Mouse (Mus musculus) E14TG2a.4 (cell line): ENCODE measurements around the gene Slc8a2.

Experiments used
- H3K27me3 ChIP-seq: 2 replicates; pipeline ENCODE4 v1.6.1; 2014; ENCODE audit warnings: low read length, control low read depth; ENCODE audit not compliant: insufficient read depth
- H3K36me3 ChIP-seq: 2 replicates; pipeline ENCODE4 v1.6.1; 2014; ENCODE audit warnings: low read length, control low read depth; ENCODE audit not compliant: insufficient read depth
- H3K4me1 ChIP-seq: replicated peaks from 2 replicates; pipeline ENCODE4 v1.6.1; 2014; ENCODE audit warnings: low read depth, low read length, control low read depth
- H3K4me3 ChIP-seq: replicated peaks from 2 replicates; pipeline ENCODE4 v1.5.1; 2014; ENCODE audit warnings: mild to moderate bottlenecking, low read length
- H3K9me3 ChIP-seq: 2 replicates; pipeline ENCODE4 v1.6.1; 2014; ENCODE audit warnings: low read length, control low read depth
- CTCF ChIP-seq: conservative IDR thresholded peaks from 2 replicates; pipeline ENCODE4 v1.5.1; 2014; ENCODE audit warnings: low read length
- NANOG ChIP-seq: IDR thresholded peaks from 2 replicates; pipeline ENCODE4 v1.6.1; 2014; ENCODE audit warnings: borderline replicate concordance, low read length, mixed read lengths
- POU5F1 ChIP-seq: IDR thresholded peaks from 2 replicates; pipeline ENCODE4 v1.6.1; 2014; ENCODE audit warnings: low read length, borderline replicate concordance

Gene Slc8a2

GRCm38 (mm10) chr7:16129846-16130691 is 443 bp downstream of the Slc8a2 start:
- H3K9me3 ChIP-seq = no peaks in the 10 kb centered on the region
- peaks cover 45% of the 10 kb centered on the region for H3K4me1 ChIP-seq
- peaks cover 16% of the 10 kb centered on the region for H3K27me3 ChIP-seq
- peaks cover 28% of the 10 kb centered on the region for H3K36me3 ChIP-seq
- TF ChIP-seq NANOG = no peak
- TF ChIP-seq CTCF = no peak
- no peak for TF ChIP-seq POU5F1
- peak overlapping the region; percentile 89 for H3K4me3 ChIP-seq

GRCm38 (mm10) chr7:16130956-16131634 is 1.5 kb downstream of the Slc8a2 start:
- TF ChIP-seq CTCF (no peak), POU5F1 (no peak), NANOG (no peak)
- peaks cover 46% of the 10 kb centered on the region for H3K4me1 ChIP-seq

GRCm38 (mm10) chr7:16132161-16132581 is 2.5 kb downstream of the Slc8a2 start:
- no peaks in the 10 kb centered on the region for H3K9me3 ChIP-seq
- TF ChIP-seq NANOG (no peak), CTCF (no peak), POU5F1 (no peak)

More at GRCm38 (mm10) chr7:16130956-16131634, 1.5 kb downstream of the Slc8a2 start:
- peak overlapping the region; percentile 89 for H3K4me3 ChIP-seq
- H3K9me3 ChIP-seq = no peaks in the 10 kb centered on the region
- H3K27me3 ChIP-seq = peaks cover 16% of the 10 kb centered on the region
- H3K36me3 ChIP-seq = peaks cover 19% of the 10 kb centered on the region; the same call in 1 of the 2 replicates

GRCm38 (mm10) chr7:16132926-16133325 is 3.3 kb downstream of the Slc8a2 start:
- Histone ChIP-seq H3K9me3 (no peaks in the 10 kb centered on the region), H3K27me3 (peaks cover 16% of the 10 kb centered on the region), H3K36me3 (peaks cover 6% of the 10 kb centered on the region; the same call in 1 of the 2 replicates), H3K4me3 (no peak overlapping the region), H3K4me1 (peaks cover 46% of the 10 kb centered on the region)
- TF ChIP-seq NANOG (no peak), CTCF (no peak), POU5F1 (no peak)

More at GRCm38 (mm10) chr7:16132161-16132581, 2.5 kb downstream of the Slc8a2 start:
- Histone ChIP-seq H3K27me3 (peaks cover 16% of the 10 kb centered on the region), H3K36me3 (peaks cover 13% of the 10 kb centered on the region; the same call in 1 of the 2 replicates), H3K4me1 (peaks cover 46% of the 10 kb centered on the region), H3K4me3 (0 out of 2 replicates have a peak overlapping the region, but pooled peaks have one; percentile 10)

GRCm38 (mm10) chr7:16133691-16134090 is 4.1 kb downstream of the Slc8a2 start:
- H3K9me3 ChIP-seq = no peaks in the 10 kb centered on the region
- H3K4me3 ChIP-seq = no peak overlapping the region
- TF ChIP-seq NANOG (no peak), CTCF (no peak), POU5F1 (no peak)
- H3K27me3 ChIP-seq = peaks cover 20% of the 10 kb centered on the region
- H3K4me1 ChIP-seq = peaks cover 43% of the 10 kb centered on the region
- peaks cover 6% of the 10 kb centered on the region; the same call in 1 of the 2 replicates for H3K36me3 ChIP-seq

GRCm38 (mm10) chr7:16134951-16135392 is 5.3 kb downstream of the Slc8a2 start:
- TF ChIP-seq NANOG = no peak
- no peak for TF ChIP-seq POU5F1
- no peak for TF ChIP-seq CTCF
- H3K27me3 ChIP-seq = peaks cover 20% of the 10 kb centered on the region
- peaks cover 36% of the 10 kb centered on the region for H3K4me1 ChIP-seq
- H3K9me3 ChIP-seq = no peaks in the 10 kb centered on the region
- peaks cover 6% of the 10 kb centered on the region; the same call in 1 of the 2 replicates for H3K36me3 ChIP-seq
- no peak overlapping the region for H3K4me3 ChIP-seq

GRCm38 (mm10) chr7:16146489-16147410 is 17.1 kb downstream of the Slc8a2 start:
- peaks cover 40% of the 10 kb centered on the region for H3K4me1 ChIP-seq
- TF ChIP-seq POU5F1 (no peak), CTCF (no peak), NANOG (no peak)
- peaks cover 35% of the 10 kb centered on the region for H3K27me3 ChIP-seq
- H3K36me3 ChIP-seq = no peaks in the 10 kb centered on the region
- H3K9me3 ChIP-seq = no peaks in the 10 kb centered on the region
- H3K4me3 ChIP-seq = no peak overlapping the region
